Mouse (Mus musculus) neutrophil, adult 5-6 weeks (primary cell): ENCODE results near the gene Rps10. TPM values are rescaled to one million over a fixed set of nuclear protein-coding genes. Genes with fewer than 3 reads are reported as not detected.
A peak's percentile ranks its signal among the peaks of the same experiment; 100 is the strongest.

ENCODE experiments used
- ATAC-seq: fragments of 151-379, 151-347 bp; 2 replicates; pipeline ENCODE4 v1.8.0; 2017; ENCODE audit warnings: mild to moderate bottlenecking, moderate TSS enrichment; ENCODE audit not compliant: insufficient number of reproducible peaks, poor library complexity, low FRiP score, severe bottlenecking; ENCODE audit errors: extremely low read depth
- total RNA-seq: library from RNA; stranded (forward); fragments of 200-1000 nt; gene quantifications from 2 replicates; pipeline ENCODE4 v1.2.3, GENCODE M21; 2017

The Rps10 gene
- 1,097 and 1,122 TPM in 2 replicates for total RNA-seq

- ATAC-seq: no peak
Measured at GRCm38 (mm10) chr17:27636132-27637020, at the start of gene Rps10. Rps10 (minus strand) TSS chr17:27636669.

- no peak for ATAC-seq
Measured at GRCm38 (mm10) chr17:27685550-27685913, 49.1 kb upstream of the Rps10 start.

GRCm38 (mm10) chr17:27684886-27685549 lies 48.5 kb upstream of the Rps10 start:
- ATAC-seq: no peak

- ATAC-seq: no peak
Measured at GRCm38 (mm10) chr17:27678924-27679813, 42.7 kb upstream of the Rps10 start.

GRCm38 (mm10) chr17:27677756-27678155 lies 41.3 kb upstream of the Rps10 start:
- no peak for ATAC-seq

GRCm38 (mm10) chr17:27676270-27676669 lies 39.8 kb upstream of the Rps10 start:
- no peak for ATAC-seq

- ATAC-seq: no peak
Measured at GRCm38 (mm10) chr17:27675453-27675852, 39.0 kb upstream of the Rps10 start.

- ATAC-seq: no peak
Measured at GRCm38 (mm10) chr17:27673945-27674344, 37.5 kb upstream of the Rps10 start.

- no peak for ATAC-seq
Measured at GRCm38 (mm10) chr17:27671720-27672119, 35.3 kb upstream of the Rps10 start.

- no peak for ATAC-seq
Measured at GRCm38 (mm10) chr17:27658767-27659166, 22.3 kb upstream of the Rps10 start.

- no peak for ATAC-seq
Measured at GRCm38 (mm10) chr17:27657123-27657522, 20.7 kb upstream of the Rps10 start.

GRCm38 (mm10) chr17:27656414-27656813 lies 19.9 kb upstream of the Rps10 start:
- ATAC-seq: no peak

GRCm38 (mm10) chr17:27656011-27656399 lies 19.5 kb upstream of the Rps10 start:
- ATAC-seq: peak; percentile 40; the same call in 1 of the 2 replicates

- ATAC-seq: no peak
Measured at GRCm38 (mm10) chr17:27655089-27656010, 18.9 kb upstream of the Rps10 start, which contains the start of gene Pacsin1. Pacsin1 (plus strand) TSS chr17:27655509.

- no peak for ATAC-seq
Measured at GRCm38 (mm10) chr17:27653253-27653959, 16.9 kb upstream of the Rps10 start.

GRCm38 (mm10) chr17:27652046-27652790 lies 15.7 kb upstream of the Rps10 start:
- ATAC-seq: no peak

GRCm38 (mm10) chr17:27650586-27650985 lies 14.1 kb upstream of the Rps10 start:
- ATAC-seq: no peak
